Mouse (Mus musculus) small intestine, adult 2 months (tissue): ENCODE measurements around the gene Atp13a1.

Source experiments
- CTCF ChIP-seq: fragments of 200-500 bp; IDR thresholded peaks from 2 replicates; pipeline ENCODE4 v1.5.1; 2012; ENCODE audit warnings: low read depth, mild to moderate bottlenecking, control low read depth, inconsistent platforms, low read length, moderate library complexity, mixed read lengths; ENCODE audit not compliant: insufficient replicate concordance, insufficient read length; ENCODE audit errors: extremely low read depth
- POLR2A ChIP-seq: fragments of 200-500 bp; IDR thresholded peaks from 2 replicates; pipeline ENCODE4 v1.6.1; 2012; ENCODE audit warnings: low read depth, mild to moderate bottlenecking, control low read depth, inconsistent platforms, low read length, moderate library complexity

- TF ChIP-seq CTCF (no peak), POLR2A (no peak)
Measured at GRCm38 (mm10) chr8:69758316-69758715, 32.6 kb upstream of the Atp13a1 start.
